Mouse (Mus musculus): ENCODE results near the gene Rassf5. TPM values are rescaled to one million over a fixed set of nuclear protein-coding genes. Genes with fewer than 3 reads are reported as not detected.
"Not testable (repeated sequence)": the region's sequence is repeated elsewhere in the genome, so short reads cannot be mapped to it uniquely, and the experiment has no call there.

Rassf5 gene
- polyA plus RNA-seq, 1 experiment = 9.8 TPM

GRCm38 (mm10) chr1:131146181-131146614, 98.9 kb downstream of the Rassf5 start:
- Histone ChIP-seq H3ac (ENCODE audit: control insufficient read depth, insufficient read length) (no peak overlapping the region), H3K36me3 (ENCODE audit: control insufficient read depth, insufficient read depth) (no peaks in the 10 kb centered on the region), H3K27me3 (ENCODE audit: control insufficient read depth, insufficient read depth, insufficient read length) (no peaks in the 10 kb centered on the region), H3K4me2 (ENCODE audit: low read depth) (no peak overlapping the region), H3K4me3 (no peak overlapping the region), H3K79me2 (ENCODE audit: control insufficient read depth, insufficient read depth) (no peaks in the 10 kb centered on the region)
- TF ChIP-seq MYOD1 (IDR thresholded peaks at IDR 0.05; ENCODE audit: control insufficient read depth in 1 of 3, insufficient read length in 2 of 3, low read depth in 2 of 3) = no peak
- TF ChIP-seq MAX (IDR thresholded peaks at IDR 0.05; ENCODE audit: low read depth) = no peak
- TF ChIP-seq TCF3 (IDR thresholded peaks at IDR 0.05; ENCODE audit: insufficient read length, low read depth) = no peak
- no peak for TF ChIP-seq E2F4 (IDR thresholded peaks at IDR 0.05; ENCODE audit: insufficient read depth)
- no peak for TF ChIP-seq TCF12 (IDR thresholded peaks at IDR 0.05; ENCODE audit: insufficient read depth, poor library complexity, severe bottlenecking)

- H3K36me3 ChIP-seq (ENCODE audit: control insufficient read depth, insufficient read depth); H3K4me2 ChIP-seq (ENCODE audit: low read depth); H3ac ChIP-seq (ENCODE audit: control insufficient read depth, insufficient read length): not testable (repeated sequence)
These were observed 99.8 kb downstream of the Rassf5 start for GRCm38 (mm10) chr1:131145222-131145621.

GRCm38 (mm10) chr1:131142472-131142871, 102.6 kb downstream of the Rassf5 start:
- TF ChIP-seq SRF (IDR thresholded peaks at IDR 0.05; ENCODE audit: control insufficient read depth, insufficient read length, low read depth) (no peak), MYOG (IDR thresholded peaks at IDR 0.05; ENCODE audit: control insufficient read depth in 1 of 3, insufficient read depth in 1 of 3, insufficient read length in 2 of 3, low read depth in 2 of 3) (no peak), TCF3 (IDR thresholded peaks at IDR 0.05; ENCODE audit: insufficient read length, low read depth) (no peak)
- Histone ChIP-seq H3K4me3 (no peak overlapping the region), H3K4me2 (ENCODE audit: low read depth) (no peak overlapping the region), H3ac (ENCODE audit: control insufficient read depth, insufficient read length) (no peak overlapping the region), H3K27me3 (ENCODE audit: control insufficient read depth, insufficient read depth, insufficient read length) (no peaks in the 10 kb centered on the region), H3K79me2 (ENCODE audit: control insufficient read depth, insufficient read depth) (no peaks in the 10 kb centered on the region), H3K36me3 (ENCODE audit: control insufficient read depth, insufficient read depth) (no peaks in the 10 kb centered on the region)

More at GRCm38 (mm10) chr1:131145222-131145621, 99.8 kb downstream of the Rassf5 start:
- H3K27me3 ChIP-seq (ENCODE audit: control insufficient read depth, insufficient read depth, insufficient read length); H3K4me3 ChIP-seq; H3K79me2 ChIP-seq (ENCODE audit: control insufficient read depth, insufficient read depth): not testable (repeated sequence)

- Histone ChIP-seq H3K27me3 (ENCODE audit: control insufficient read depth, insufficient read depth, insufficient read length) (no peaks in the 10 kb centered on the region), H3K4me3 (no peak overlapping the region), H3K4me2 (ENCODE audit: low read depth) (no peak overlapping the region), H3ac (ENCODE audit: control insufficient read depth, insufficient read length) (no peak overlapping the region), H3K79me2 (ENCODE audit: control insufficient read depth, insufficient read depth) (no peaks in the 10 kb centered on the region), H3K36me3 (ENCODE audit: control insufficient read depth, insufficient read depth) (no peaks in the 10 kb centered on the region)
- no peak for TF ChIP-seq MYOD1 (IDR thresholded peaks at IDR 0.05; ENCODE audit: control insufficient read depth in 1 of 3, insufficient read length in 2 of 3, low read depth in 2 of 3)
- no peak for TF ChIP-seq POLR2A (IDR thresholded peaks at IDR 0.05; ENCODE audit: insufficient read length, low read depth)
- no peak for TF ChIP-seq TCF12 (IDR thresholded peaks at IDR 0.05; ENCODE audit: insufficient read depth, poor library complexity, severe bottlenecking)
- no peak for TF ChIP-seq TCF3 (IDR thresholded peaks at IDR 0.05; ENCODE audit: insufficient read length, low read depth)
- TF ChIP-seq POLR2AphosphoS2 (IDR thresholded peaks at IDR 0.05; ENCODE audit: insufficient read length, low read depth) = no peak
- no peak for TF ChIP-seq CEBPB (IDR thresholded peaks at IDR 0.05; ENCODE audit: insufficient read depth, poor library complexity, severe bottlenecking)
- TF ChIP-seq USF1 (IDR thresholded peaks at IDR 0.05; ENCODE audit: low read depth) = no peak
- no peak for TF ChIP-seq SRF (IDR thresholded peaks at IDR 0.05; ENCODE audit: control insufficient read depth, insufficient read length, low read depth)
- TF ChIP-seq MAX (IDR thresholded peaks at IDR 0.05; ENCODE audit: low read depth) = no peak
- TF ChIP-seq MYOG (IDR thresholded peaks at IDR 0.05; ENCODE audit: control insufficient read depth in 1 of 3, insufficient read depth in 1 of 3, insufficient read length in 2 of 3, low read depth in 2 of 3) = no peak
- TF ChIP-seq REST (IDR thresholded peaks at IDR 0.05; ENCODE audit: insufficient read depth, insufficient read length) = no peak
- no peak for TF ChIP-seq E2F4 (IDR thresholded peaks at IDR 0.05; ENCODE audit: insufficient read depth)
These were observed 103.6 kb downstream of the Rassf5 start for GRCm38 (mm10) chr1:131141449-131141848.

- no peaks in the 10 kb centered on the region for H3K79me2 ChIP-seq (ENCODE audit: control insufficient read depth, insufficient read depth)
- H3K4me3 ChIP-seq = peak overlapping the region; percentile 57
- no peak for TF ChIP-seq SRF (IDR thresholded peaks at IDR 0.05; ENCODE audit: control insufficient read depth, insufficient read length, low read depth)
- H3K36me3 ChIP-seq (ENCODE audit: control insufficient read depth, insufficient read depth) = no peaks in the 10 kb centered on the region
- peak overlapping the region; percentile 90 for H3K4me2 ChIP-seq (ENCODE audit: low read depth)
- H3ac ChIP-seq (ENCODE audit: control insufficient read depth, insufficient read length) = no peak overlapping the region
- H3K27me3 ChIP-seq (ENCODE audit: control insufficient read depth, insufficient read depth, insufficient read length) = no peaks in the 10 kb centered on the region
These were observed 105.7 kb downstream of the Rassf5 start for GRCm38 (mm10) chr1:131139102-131140095.
